Mouse (Mus musculus) lung, adult 18-20 months (tissue): Measurements from ENCODE around the gene Arhgap21.

Experiments
- DNase-seq, 2 experiments: peaks; one replicate each; pipeline ENCODE4 v3.0.0; 2022; ENCODE audit warnings: mixed read lengths in 2 of 2

Arhgap21 gene

DNA sequence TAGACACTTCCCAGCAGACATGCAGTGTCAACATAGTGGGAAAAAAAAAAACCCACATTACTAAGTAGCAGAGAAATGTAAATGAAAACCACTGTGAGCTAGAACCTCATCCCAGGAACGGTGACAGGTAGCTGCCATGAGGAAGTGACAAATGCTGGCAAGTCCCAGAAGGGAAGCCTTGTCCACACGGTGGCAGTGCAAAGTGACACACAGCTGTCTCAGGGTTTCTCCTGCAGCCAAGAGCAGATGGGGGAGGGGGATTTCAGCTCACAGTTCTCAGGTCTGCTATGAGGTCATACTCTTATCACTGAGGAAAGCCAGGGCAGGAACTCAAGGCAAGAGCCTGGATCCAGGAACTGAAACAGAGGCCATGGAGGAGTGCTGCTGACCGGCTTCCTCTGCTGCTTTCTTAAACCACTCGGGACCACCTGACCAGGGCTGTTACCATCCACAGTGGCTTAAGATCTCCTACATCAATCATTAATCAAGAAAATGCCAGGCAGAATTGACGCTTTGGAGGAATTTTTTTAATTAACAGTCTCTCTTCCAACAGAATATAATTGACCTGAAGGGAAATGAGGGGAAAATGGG is 74.5 kb downstream of the Arhgap21 start:
- DNase-seq: peak in 1 of 2 experiments; percentile 28

GRCm38 (mm10) chr2:20888751-20889150 is 79.9 kb downstream of the Arhgap21 start:
- DNase-seq: no peak

DNA sequence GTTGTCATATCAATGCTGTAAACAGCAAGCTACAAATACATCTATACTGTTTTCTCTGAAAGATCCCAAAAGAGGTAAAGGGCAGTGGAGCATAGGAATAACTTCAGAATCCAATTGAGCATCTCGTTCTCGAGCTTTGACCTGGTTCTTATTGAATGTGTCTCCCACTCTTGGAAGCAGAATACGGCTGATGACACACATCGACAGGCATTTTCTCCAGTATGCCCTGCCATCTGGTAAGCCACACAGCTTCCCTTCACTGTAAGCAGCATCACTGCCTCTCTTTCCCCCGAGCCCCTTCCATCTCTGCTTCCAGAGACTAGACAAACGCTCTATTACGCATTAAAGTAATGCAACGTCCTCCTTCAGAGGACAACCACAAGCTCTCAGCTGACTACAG is 85.4 kb downstream of the Arhgap21 start:
- no peak for DNase-seq

DNA sequence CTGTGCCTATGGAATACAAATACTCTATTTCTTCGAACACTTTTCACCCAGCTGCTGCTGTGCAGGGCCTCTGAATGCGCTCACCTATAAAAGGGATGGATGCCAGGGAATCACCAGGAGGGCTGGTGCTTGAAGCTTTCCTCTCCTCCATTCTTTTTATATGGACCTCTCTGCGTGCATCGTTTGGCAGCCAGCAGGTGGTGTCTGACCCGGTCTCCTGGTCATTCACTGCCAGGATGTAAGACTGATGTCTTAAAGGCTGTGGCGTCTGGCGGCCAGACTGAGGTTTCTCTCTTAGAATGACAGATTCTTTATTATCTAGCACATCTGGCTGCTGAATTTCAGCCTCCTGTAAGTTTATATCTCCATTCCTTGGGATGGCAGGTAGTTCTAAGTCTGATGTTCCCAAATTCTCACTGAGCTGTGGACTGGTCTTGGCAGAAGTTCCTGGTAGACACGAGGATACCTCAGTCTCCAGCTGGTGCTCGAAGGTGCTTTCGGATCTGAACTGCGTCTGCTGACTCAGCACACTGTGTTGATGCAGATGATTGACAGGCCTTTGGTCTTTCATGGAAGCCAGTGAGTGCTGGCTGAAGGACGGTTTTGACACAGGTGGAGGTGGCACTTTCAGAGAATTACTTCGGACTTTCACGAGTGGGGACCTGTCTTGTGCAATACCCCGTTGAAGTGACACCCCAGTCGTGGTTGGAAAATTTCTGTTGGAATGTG is 88.6 kb downstream of the Arhgap21 start:
- DNase-seq: no peak

- no peak for DNase-seq
These were observed 94.1 kb downstream of the Arhgap21 start for GRCm38 (mm10) chr2:20874621-20875020.

DNA sequence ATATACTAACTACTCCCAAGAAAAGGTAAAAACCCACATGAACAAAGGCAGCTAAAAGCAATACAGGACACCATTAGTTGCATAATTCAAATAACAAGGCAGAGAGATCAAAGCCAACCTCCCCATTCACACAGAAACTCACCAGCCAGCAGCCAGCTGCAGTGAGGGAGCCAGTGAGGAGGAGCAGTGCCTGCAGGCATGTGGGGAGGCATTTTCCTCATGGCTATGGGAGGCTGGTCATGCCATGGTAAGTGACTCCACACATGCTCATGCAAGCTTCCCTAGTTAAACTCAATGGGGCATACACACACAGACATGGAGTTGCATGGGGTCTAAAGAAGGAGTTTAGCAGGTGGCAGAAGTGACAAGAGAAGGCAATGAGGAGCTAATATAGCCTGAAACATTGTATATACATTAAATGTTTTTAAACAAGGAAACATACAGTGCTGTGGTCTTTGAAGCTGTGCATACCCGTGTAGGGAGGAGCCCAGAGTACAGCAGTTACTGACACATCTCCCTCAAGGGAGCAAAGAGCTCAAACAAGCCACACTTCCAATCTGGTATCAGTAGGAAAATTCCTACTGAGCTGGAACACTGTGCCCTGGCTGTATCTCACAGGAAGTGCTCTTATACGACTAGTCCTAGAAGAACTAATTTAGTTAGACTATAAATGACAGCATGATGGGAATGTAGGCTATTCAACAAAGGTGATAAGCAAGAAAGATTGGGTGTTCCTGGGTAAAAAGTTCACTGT is 99.3 kb downstream of the Arhgap21 start:
- DNase-seq: no peak

DNA sequence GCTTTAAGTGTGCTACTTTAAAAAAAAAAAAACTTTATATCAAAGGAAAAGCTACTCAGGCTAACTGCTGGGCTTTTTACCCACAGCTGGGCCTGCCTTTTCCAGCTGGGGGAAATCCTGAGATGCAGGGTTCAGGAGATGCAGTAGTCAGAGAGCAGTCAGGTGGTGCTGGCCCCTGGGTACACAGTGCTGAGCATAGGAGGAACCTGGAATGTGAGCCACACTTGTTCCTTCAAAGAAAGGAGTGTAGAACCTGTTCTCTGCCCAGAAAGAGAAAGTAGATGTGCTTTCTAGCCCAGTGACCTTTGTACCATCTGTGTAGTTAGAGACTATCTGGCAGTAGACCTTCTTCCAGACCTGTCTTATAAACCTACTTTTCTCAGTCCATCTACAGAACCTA is 100.6 kb downstream of the Arhgap21 start:
- DNase-seq: no peak

DNA sequence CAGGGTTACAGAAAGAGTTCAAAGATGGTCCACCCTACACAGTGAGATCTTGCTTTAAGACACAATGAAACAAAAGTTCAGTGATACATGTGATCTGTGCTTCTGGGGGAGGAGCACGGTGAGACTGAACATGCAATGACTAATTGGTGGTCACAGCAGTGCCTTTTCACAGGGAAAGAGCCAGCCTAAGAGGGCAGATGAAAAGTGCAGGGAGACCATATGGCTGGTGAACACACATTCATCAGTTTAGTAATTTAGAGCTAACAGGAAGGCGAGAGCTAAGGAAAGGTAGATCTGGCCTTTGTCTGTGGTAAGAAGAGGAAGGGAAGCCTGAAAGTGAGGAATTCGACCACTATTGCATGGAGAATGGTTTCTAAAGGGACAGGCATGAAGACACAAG is 102.9 kb downstream of the Arhgap21 start:
- no peak for DNase-seq

DNA sequence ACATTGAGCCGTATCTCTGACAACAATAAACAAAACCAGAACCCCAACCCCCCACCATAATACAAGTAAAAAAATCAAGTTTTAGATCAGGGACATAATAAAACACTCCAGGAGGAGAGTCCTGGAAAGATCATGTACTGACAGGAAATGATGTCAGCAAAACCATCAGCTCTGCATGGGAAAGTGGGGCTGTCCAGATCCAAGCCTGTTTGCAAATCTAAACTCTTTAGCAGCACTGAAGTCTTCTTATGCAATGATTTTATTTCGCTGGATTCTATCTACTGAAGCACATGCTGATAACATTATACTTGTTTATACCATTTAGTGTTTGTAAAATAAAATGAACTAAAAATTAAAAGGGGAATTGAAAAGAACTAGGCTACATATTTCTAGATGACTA is 104.1 kb downstream of the Arhgap21 start:
- DNase-seq: no peak

GRCm38 (mm10) chr2:20860756-20861155 is 107.9 kb downstream of the Arhgap21 start:
- no peak for DNase-seq

DNA sequence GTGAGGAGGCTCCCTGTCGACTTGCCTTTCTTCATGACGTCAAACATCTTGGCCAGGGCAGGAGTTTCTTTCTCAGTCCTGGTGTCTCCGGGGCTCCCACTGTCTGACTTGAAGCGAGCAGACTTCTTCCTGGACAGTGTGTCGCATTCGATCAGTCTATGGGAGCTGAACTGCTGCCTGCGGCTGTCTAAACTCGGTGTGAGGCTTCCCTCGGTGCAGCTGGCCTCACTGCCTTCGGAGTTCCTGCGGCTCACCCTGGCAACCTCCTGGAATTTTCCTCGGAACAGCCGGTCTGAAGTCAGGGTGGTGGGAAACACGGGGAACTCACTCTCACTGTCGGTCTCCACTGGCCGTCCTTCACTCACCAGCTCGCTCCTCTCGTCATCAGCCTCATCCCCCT is 119.3 kb downstream of the Arhgap21 start:
- DNase-seq: no peak

DNA sequence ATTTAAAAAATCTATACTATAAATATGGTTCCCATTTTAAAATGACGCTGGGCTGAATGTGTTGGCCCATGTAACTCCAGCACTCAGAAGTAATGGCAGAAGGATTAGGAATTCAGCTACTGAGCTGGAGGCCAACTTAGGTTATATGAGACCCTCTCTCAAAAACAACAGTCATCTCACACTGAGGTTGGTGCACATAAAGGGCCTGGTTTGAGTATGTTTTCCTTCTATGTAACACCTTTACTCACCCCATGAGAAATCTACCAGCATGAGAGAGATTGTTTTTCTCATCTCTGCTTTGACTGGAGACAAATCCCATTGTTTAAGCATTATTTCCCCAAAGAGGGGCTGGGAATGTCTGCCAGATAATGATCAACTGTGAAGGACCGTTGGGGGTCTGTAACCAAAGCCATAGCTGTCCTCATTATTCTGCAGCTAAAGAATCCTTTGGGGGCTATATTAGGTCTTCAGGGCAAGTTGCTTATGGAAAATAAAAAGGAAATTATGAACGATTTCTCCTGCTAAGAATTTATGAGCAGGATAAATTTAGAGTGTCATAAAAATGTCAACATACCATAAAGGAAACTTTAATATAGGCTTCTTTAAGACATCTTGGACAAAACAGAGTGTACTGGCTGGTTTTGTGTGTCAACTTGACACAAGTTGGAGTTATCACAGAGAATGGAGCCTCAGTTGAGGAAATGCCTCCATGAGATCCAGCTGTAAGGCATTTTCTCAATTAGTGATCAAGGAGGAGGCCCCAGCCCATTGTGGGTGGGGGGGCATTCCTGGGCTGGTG is 136.9 kb downstream of the Arhgap21 start:
- no peak for DNase-seq

DNA sequence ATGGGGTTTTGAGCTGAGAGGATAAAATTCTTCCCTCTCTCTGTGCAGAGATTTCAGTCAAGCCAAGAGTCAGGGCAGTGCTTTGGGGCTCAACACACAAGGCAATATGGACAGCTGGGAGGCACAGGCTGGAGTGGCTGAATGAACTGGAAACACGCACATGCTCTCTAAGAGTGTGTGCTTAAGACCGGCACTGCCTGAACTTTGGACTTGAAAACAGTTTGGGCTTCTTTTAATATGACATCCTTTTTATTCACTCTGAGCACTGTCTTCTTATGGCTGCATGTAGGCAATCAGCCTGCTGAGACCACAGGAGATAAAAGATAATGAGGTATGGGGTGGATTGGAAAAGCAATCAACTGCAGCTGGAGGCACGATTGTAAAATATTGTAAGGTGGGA is 137.8 kb downstream of the Arhgap21 start:
- no peak for DNase-seq

DNA sequence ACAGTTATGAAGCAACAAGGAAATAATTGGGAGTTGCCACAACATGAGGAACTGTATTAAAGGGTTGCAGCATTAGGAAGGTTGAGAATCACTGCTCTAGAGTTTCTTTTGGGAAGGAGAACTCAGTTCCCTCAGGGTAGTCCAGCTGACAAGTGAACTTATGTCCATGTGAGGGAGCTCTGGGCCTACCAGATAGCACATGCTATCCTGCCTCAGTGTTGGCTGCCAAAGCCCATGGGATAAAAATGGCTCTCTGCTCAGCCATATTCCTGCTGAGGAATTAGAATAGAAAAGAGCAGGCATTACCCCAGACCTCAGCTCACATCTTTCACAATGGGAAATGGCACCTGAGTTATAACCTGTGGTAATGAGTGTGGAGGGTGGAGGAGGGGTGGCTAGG is 142.4 kb downstream of the Arhgap21 start:
- DNase-seq: no peak

GRCm38 (mm10) chr2:20818226-20818625 is 150.5 kb downstream of the Arhgap21 start:
- no peak for DNase-seq

DNA sequence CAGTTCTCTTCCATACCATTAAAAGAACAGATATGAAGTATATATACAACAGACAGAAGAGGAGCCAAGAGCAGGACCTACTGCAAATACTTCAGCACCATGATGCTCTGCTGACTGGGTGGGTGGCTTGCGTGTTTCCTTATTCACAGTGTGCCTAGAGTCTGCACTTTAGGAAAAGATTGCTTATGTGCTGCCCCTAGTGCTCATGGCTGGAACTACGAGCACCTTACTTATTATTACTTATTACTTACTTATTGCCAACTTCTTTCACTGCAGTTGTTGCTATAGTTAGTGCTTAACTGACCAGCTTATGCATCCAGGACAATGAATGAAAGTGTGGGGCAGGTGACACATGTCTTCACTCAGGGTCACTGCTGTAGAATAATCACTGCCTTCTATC is 154.7 kb downstream of the Arhgap21 start:
- no peak for DNase-seq

GRCm38 (mm10) chr2:20811506-20811905 is 157.2 kb downstream of the Arhgap21 start:
- peak; percentile 19 to 37 for DNase-seq

GRCm38 (mm10) chr2:20801236-20801890 is 167.3 kb downstream of the Arhgap21 start:
- no peak for DNase-seq
